Mouse (Mus musculus) ES-Bruce4 (cell line): ENCODE results near the gene Olfr70.

Experiments used
- CTCF ChIP-seq: IDR thresholded peaks from one replicate; pipeline ENCODE4 v1.8.1; 2011; ENCODE audit warnings: low read depth, low read length
- POLR2A ChIP-seq: IDR thresholded peaks from one replicate; pipeline ENCODE4 v1.8.1; 2011; ENCODE audit warnings: low read length; ENCODE audit not compliant: insufficient read depth

- TF ChIP-seq CTCF (no peak), POLR2A (no peak)
Observed at GRCm38 (mm10) chr4:43678541-43678940, 22.1 kb downstream of the Olfr70 start.
